Mouse (Mus musculus): ENCODE results near the gene Cyb5r3.
A peak's percentile ranks its signal among the peaks of the same experiment; 100 is the strongest.
"Not testable (repeated sequence)": the region's sequence is repeated elsewhere in the genome, so short reads cannot be mapped to it uniquely, and the experiment has no call there.

The Cyb5r3 gene

GRCm38 (mm10) chr15:83150073-83150442 is 22.3 kb downstream of the Cyb5r3 start:
- no peak for DNase-seq (ENCODE audit: low read depth)

GRCm38 (mm10) chr15:83149196-83150072 is 23.0 kb downstream of the Cyb5r3 start, which contains the start of gene Poldip3:
Gene Poldip3, minus strand, starts transcription at chr15:83149384.
- DNase-seq (ENCODE audit: low read depth), result peak; percentile 99

- DNase-seq (ENCODE audit: low read depth), result no peak
Observed at GRCm38 (mm10) chr15:83148801-83149195, 23.6 kb downstream of the Cyb5r3 start.

GRCm38 (mm10) chr15:83148395-83148794 is 24.0 kb downstream of the Cyb5r3 start:
- peak; percentile 64 for DNase-seq (ENCODE audit: low read depth)

GRCm38 (mm10) chr15:83145541-83145940 is 26.9 kb downstream of the Cyb5r3 start:
- peak; percentile 31 for DNase-seq (ENCODE audit: low read depth)

- no peak for DNase-seq (ENCODE audit: low read depth)
Observed at GRCm38 (mm10) chr15:83142861-83143260, 29.5 kb downstream of the Cyb5r3 start.

GRCm38 (mm10) chr15:83135654-83136053 is 36.7 kb downstream of the Cyb5r3 start:
- DNase-seq (ENCODE audit: low read depth), result no peak

GRCm38 (mm10) chr15:83134671-83135070 is 37.7 kb downstream of the Cyb5r3 start:
- no peak for DNase-seq (ENCODE audit: low read depth)

- DNase-seq (ENCODE audit: low read depth), result no peak
Observed at GRCm38 (mm10) chr15:83129530-83130231, 42.7 kb downstream of the Cyb5r3 start.

- not testable (repeated sequence) for DNase-seq (ENCODE audit: low read depth)
Observed at GRCm38 (mm10) chr15:83127037-83127436, 45.4 kb downstream of the Cyb5r3 start.

GRCm38 (mm10) chr15:83126582-83126981 is 45.8 kb downstream of the Cyb5r3 start:
- no peak for DNase-seq (ENCODE audit: low read depth)

GRCm38 (mm10) chr15:83124625-83125024 is 47.8 kb downstream of the Cyb5r3 start:
- no peak for DNase-seq (ENCODE audit: low read depth)

GRCm38 (mm10) chr15:83122566-83123145 is 49.7 kb downstream of the Cyb5r3 start, which contains the start of gene Rrp7a:
Gene Rrp7a, minus strand, starts transcription at chr15:83122801.
- DNase-seq (ENCODE audit: low read depth), result peak; percentile 81

GRCm38 (mm10) chr15:83121709-83122565 is 50.5 kb downstream of the Cyb5r3 start:
- DNase-seq (ENCODE audit: low read depth), result peak; percentile 77

GRCm38 (mm10) chr15:83118360-83118759 is 54.0 kb downstream of the Cyb5r3 start:
- DNase-seq (ENCODE audit: low read depth), result peak; percentile 71

- no peak for DNase-seq (ENCODE audit: low read depth)
Observed at GRCm38 (mm10) chr15:83115071-83115470, 57.3 kb downstream of the Cyb5r3 start.

GRCm38 (mm10) chr15:83114106-83114505 is 58.3 kb downstream of the Cyb5r3 start:
- no peak for DNase-seq (ENCODE audit: low read depth)

- peak; percentile 45 for DNase-seq (ENCODE audit: low read depth)
Observed at GRCm38 (mm10) chr15:83112898-83113297, 59.5 kb downstream of the Cyb5r3 start.

- DNase-seq (ENCODE audit: low read depth), result no peak
Observed at GRCm38 (mm10) chr15:83111874-83112273, 60.5 kb downstream of the Cyb5r3 start.

- DNase-seq (ENCODE audit: low read depth), result no peak
Observed at GRCm38 (mm10) chr15:83111290-83111689, 61.1 kb downstream of the Cyb5r3 start.

- DNase-seq (ENCODE audit: low read depth), result no peak
Observed at GRCm38 (mm10) chr15:83107814-83108213, 64.6 kb downstream of the Cyb5r3 start.

GRCm38 (mm10) chr15:83106426-83106825 is 66.0 kb downstream of the Cyb5r3 start:
- DNase-seq (ENCODE audit: low read depth), result no peak
